Mouse (Mus musculus) urinary bladder, postnatal 36 days (tissue): ENCODE data around the gene Emcn.

Experiments used
- DNase-seq, 2 experiments: peaks; one replicate each; pipeline ENCODE4 v3.0.0; 2022; ENCODE audit warnings: low spot score in 2 of 2, mixed read lengths in 1 of 2

The Emcn gene

GRCm38 (mm10) chr3:137395588-137395987 is 54.7 kb downstream of the Emcn start:
- DNase-seq = no peak

DNA sequence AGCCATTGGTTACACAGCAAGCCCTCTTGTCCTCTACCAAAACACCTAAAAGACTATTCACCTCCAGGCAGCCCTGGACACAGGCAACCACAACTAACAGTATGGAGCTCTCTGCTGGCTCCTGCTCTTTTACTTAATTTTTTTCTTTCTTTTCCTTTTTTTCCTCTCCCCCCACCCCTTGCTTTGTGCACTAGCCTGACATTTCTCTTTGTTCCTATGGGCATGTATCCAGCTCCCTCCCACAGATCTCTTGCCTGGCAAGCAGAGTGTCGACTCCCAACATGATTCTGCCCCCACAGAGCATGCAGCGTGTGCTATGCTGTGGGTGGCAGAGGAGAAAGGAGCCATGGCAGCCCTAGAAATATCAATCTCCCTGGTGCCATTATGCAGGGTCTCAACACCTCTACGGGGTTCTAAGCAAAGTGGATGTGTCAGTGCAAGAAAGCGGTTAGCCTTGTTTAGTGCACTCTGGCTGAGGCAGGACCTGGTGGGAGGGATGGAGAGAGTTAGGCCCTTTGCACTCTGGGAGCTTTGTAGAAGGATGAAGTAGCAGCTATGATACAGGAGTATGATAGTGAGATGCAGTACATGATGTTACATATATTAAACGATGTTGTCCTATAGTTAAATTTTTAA is 74.7 kb downstream of the Emcn start:
- DNase-seq = no peak

DNA sequence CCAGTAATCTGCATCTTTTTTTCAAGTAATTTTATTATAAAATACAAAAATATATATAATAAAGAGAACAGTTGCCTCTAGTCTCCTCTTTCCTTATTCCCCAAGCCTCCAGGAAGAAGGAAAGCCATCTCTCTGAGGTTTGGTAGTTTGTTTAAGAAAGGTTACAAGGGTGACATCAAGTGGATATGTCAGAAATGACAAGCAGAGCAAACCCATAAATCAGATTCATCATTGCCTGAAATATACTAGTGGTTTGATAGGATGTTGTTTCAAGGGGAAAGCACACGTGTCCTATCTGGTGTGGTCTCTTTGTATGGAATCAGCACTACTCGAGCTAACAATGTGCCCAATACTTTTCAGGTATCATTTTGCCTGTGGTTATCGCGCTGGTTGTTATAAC is 77.8 kb downstream of the Emcn start:
- DNase-seq = no peak

GRCm38 (mm10) chr3:137429516-137429915 is 88.6 kb downstream of the Emcn start:
- no peak for DNase-seq

GRCm38 (mm10) chr3:137464902-137465629 is 124.2 kb downstream of the Emcn start:
- DNase-seq = no peak

- DNase-seq = no peak
Observed at GRCm38 (mm10) chr3:137465953-137466352, 125.1 kb downstream of the Emcn start.

GRCm38 (mm10) chr3:137466766-137467165 is 125.9 kb downstream of the Emcn start:
- DNase-seq = no peak

GRCm38 (mm10) chr3:137467386-137467785 is 126.5 kb downstream of the Emcn start:
- DNase-seq = no peak

GRCm38 (mm10) chr3:137472145-137472544 is 131.3 kb downstream of the Emcn start:
- DNase-seq = no peak

- no peak for DNase-seq
Observed at GRCm38 (mm10) chr3:137479761-137480339, 139.0 kb downstream of the Emcn start.

- DNase-seq = no peak
Observed at GRCm38 (mm10) chr3:137481157-137481556, 140.3 kb downstream of the Emcn start.
